Mouse (Mus musculus) effector memory CD4-positive, alpha-beta T cell, adult 5 months (primary cell): ENCODE data around the gene Fxyd1. TPM values are rescaled to one million over a fixed set of nuclear protein-coding genes. Genes with fewer than 3 reads are reported as not detected.

Source experiments
- polyA plus RNA-seq: library from polyadenylated mRNA; unstranded; fragments of 100-300 nt; shearing (Covaris generic); gene quantifications from one replicate; pipeline ENCODE4 v1.2.1, GENCODE M21; 2017

Gene Fxyd1
- not detected for polyA plus RNA-seq

DNA sequence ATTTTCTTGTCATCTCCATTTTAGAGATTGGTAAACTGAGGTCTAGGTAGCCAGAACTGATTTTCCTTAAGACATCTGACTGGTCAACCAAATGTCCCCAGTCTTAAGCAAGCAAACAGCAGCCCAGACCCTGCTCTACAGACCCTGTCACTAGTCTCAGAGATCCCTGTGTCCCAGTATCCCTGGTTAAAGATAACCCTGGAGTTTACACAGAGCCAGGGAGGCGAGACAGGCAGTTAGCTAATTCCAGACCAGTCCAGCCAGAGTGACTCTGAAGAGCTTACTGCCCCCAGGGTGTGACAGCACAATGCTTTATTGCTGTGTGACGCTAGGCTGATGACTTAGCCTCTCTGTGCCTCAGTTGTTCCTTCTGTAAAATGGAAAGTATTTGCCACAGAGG, at the start of gene Fxyd1:
Gene Fxyd1 (minus strand): TSS at position 129 of the 400 bp plus-strand sequence.

GRCm38 (mm10) chr7:31076492-31076891, 19.5 kb upstream of the Fxyd1 start, which contains the start of gene Fxyd3:
TSS of gene Fxyd3 (minus strand) at chr7:31076704.

DNA sequence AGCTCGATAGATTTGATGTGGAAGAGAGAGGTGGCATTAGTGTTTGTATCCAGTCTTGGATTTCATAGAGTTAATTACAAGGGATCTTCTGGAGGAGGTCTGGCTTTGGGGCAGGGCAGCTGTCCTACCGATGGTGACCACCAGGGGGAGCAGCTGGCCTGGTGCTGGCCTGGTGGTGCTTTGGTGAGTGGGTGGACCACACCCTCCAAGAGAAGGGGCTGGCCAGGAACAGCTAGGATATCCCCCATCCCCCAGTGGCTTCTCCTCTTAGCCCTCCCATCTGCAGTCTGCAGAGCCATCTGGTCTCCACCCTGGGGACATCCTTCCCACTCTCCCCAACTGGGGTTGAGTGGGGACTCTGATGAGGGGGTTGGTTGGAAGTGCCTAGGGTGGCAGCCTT, 2.1 kb upstream of the Fxyd1 start, which contains the start of gene Lgi4:
Gene Lgi4 (plus strand): TSS at position 235 of the 400 bp plus-strand sequence.

GRCm38 (mm10) chr7:31051321-31052021, 5.5 kb downstream of the Fxyd1 start, which contains the start of gene Fxyd7:
TSS of gene Fxyd7 (minus strand) at chr7:31051467.

GRCm38 (mm10) chr7:31042431-31042910, 14.5 kb downstream of the Fxyd1 start, which contains the start of gene Fxyd5:
TSS of gene Fxyd5 (minus strand) at chr7:31042481.

Other genes with a start within 250 kb of the Fxyd1 start
- gene Ffar2, start 233.4 kb downstream of the Fxyd1 start, polyA plus RNA-seq: not detected
- not detected for gene Ffar3, start 201.0 kb downstream of the Fxyd1 start, polyA plus RNA-seq
- gene Ffar1, start 195.6 kb downstream of the Fxyd1 start, polyA plus RNA-seq: 0.09 TPM
- gene Cd22, start 176.9 kb downstream of the Fxyd1 start, polyA plus RNA-seq: 28.6 TPM
- not detected for gene Mag, start 142.3 kb downstream of the Fxyd1 start, polyA plus RNA-seq
- gene Hamp2, start 132.5 kb downstream of the Fxyd1 start, polyA plus RNA-seq: not detected
- gene Hamp, start 113.2 kb downstream of the Fxyd1 start, polyA plus RNA-seq: not detected
- 10.7 TPM for gene Usf2, start 100.4 kb downstream of the Fxyd1 start, polyA plus RNA-seq
- 7.7 TPM for gene Lsr, start 83.7 kb downstream of the Fxyd1 start, polyA plus RNA-seq
- 0.46 TPM for gene Fam187b, start 83.4 kb downstream of the Fxyd1 start, polyA plus RNA-seq
- gene Fxyd5, start 14.7 kb downstream of the Fxyd1 start, polyA plus RNA-seq: 1,401 TPM
- not detected for gene Fxyd7, start 5.7 kb downstream of the Fxyd1 start, polyA plus RNA-seq
- gene Lgi4, start 2.1 kb upstream of the Fxyd1 start, polyA plus RNA-seq: not detected
- not detected for gene Fxyd3, start 19.5 kb upstream of the Fxyd1 start, polyA plus RNA-seq
- 1.4 TPM for gene Hpn, start 58.1 kb upstream of the Fxyd1 start, polyA plus RNA-seq
- not detected for gene Scn1b, start 69.8 kb upstream of the Fxyd1 start, polyA plus RNA-seq
- gene Gramd1a, start 98.7 kb upstream of the Fxyd1 start, polyA plus RNA-seq: 398 TPM
- gene Scgb2b2, start 233.3 kb upstream of the Fxyd1 start, polyA plus RNA-seq: not detected
- gene Scgb1b2, start 234.6 kb upstream of the Fxyd1 start, polyA plus RNA-seq: not detected